Mouse (Mus musculus): ENCODE data around the gene Wfdc21.

Wfdc21 gene

GRCm38 (mm10) chr11:83741841-83742240, 4.9 kb upstream of the Wfdc21 start:
- H3K36me3 ChIP-seq (ENCODE audit: insufficient read depth, low read length), result no peaks in the 10 kb centered on the region
- no peak overlapping the region for H3K4me3 ChIP-seq (replicated peaks; ENCODE audit: low read length)
- no peaks in the 10 kb centered on the region for H3K4me1 ChIP-seq (replicated peaks; ENCODE audit: low read depth, low read length)
- TF ChIP-seq NANOG (IDR thresholded peaks at IDR 0.05; ENCODE audit: borderline replicate concordance, low read length) (no peak), POU5F1 (IDR thresholded peaks at IDR 0.05; ENCODE audit: borderline replicate concordance, low read length) (no peak), CTCF (conservative IDR thresholded peaks at IDR 0.05; ENCODE audit: low read length) (no peak)
- peaks cover 12% of the 10 kb centered on the region for H3K27me3 ChIP-seq (ENCODE audit: insufficient read depth, low read length)
- no peaks in the 10 kb centered on the region for H3K9me3 ChIP-seq (ENCODE audit: low read length)

GRCm38 (mm10) chr11:83742731-83743355, 3.9 kb upstream of the Wfdc21 start:
- Histone ChIP-seq H3K27me3 (ENCODE audit: insufficient read depth, low read length) (peaks cover 13% of the 10 kb centered on the region), H3K9me3 (ENCODE audit: low read length) (no peaks in the 10 kb centered on the region), H3K4me1 (replicated peaks; ENCODE audit: low read depth, low read length) (no peaks in the 10 kb centered on the region), H3K36me3 (ENCODE audit: insufficient read depth, low read length) (no peaks in the 10 kb centered on the region), H3K4me3 (replicated peaks; ENCODE audit: low read length) (no peak overlapping the region)
- TF ChIP-seq POU5F1 (IDR thresholded peaks at IDR 0.05; ENCODE audit: borderline replicate concordance, low read length) (no peak), CTCF (conservative IDR thresholded peaks at IDR 0.05; ENCODE audit: low read length) (no peak), NANOG (IDR thresholded peaks at IDR 0.05; ENCODE audit: borderline replicate concordance, low read length) (no peak)

- no peak overlapping the region for H3K4me3 ChIP-seq (replicated peaks; ENCODE audit: low read length)
- no peaks in the 10 kb centered on the region for H3K4me1 ChIP-seq (replicated peaks; ENCODE audit: low read depth, low read length)
- peaks cover 16% of the 10 kb centered on the region for H3K27me3 ChIP-seq (ENCODE audit: insufficient read depth, low read length)
- TF ChIP-seq CTCF (conservative IDR thresholded peaks at IDR 0.05; ENCODE audit: low read length) (no peak), POU5F1 (IDR thresholded peaks at IDR 0.05; ENCODE audit: borderline replicate concordance, low read length) (no peak), NANOG (IDR thresholded peaks at IDR 0.05; ENCODE audit: borderline replicate concordance, low read length) (no peak)
- no peaks in the 10 kb centered on the region for H3K9me3 ChIP-seq (ENCODE audit: low read length)
- H3K36me3 ChIP-seq (ENCODE audit: insufficient read depth, low read length), result no peaks in the 10 kb centered on the region
Observed at GRCm38 (mm10) chr11:83743525-83743924, 3.2 kb upstream of the Wfdc21 start.

GRCm38 (mm10) chr11:83746152-83746551, 588 bp upstream of the Wfdc21 start:
- H3K36me3 ChIP-seq (ENCODE audit: insufficient read depth, low read length), result no peaks in the 10 kb centered on the region
- H3K4me3 ChIP-seq (replicated peaks; ENCODE audit: low read length), result no peak overlapping the region
- no peaks in the 10 kb centered on the region for H3K4me1 ChIP-seq (replicated peaks; ENCODE audit: low read depth, low read length)
- peaks cover 9% of the 10 kb centered on the region for H3K9me3 ChIP-seq (ENCODE audit: low read length)
- TF ChIP-seq CTCF (conservative IDR thresholded peaks at IDR 0.05; ENCODE audit: low read length) (no peak), NANOG (IDR thresholded peaks at IDR 0.05; ENCODE audit: borderline replicate concordance, low read length) (no peak), POU5F1 (IDR thresholded peaks at IDR 0.05; ENCODE audit: borderline replicate concordance, low read length) (no peak)
- H3K27me3 ChIP-seq (ENCODE audit: insufficient read depth, low read length), result peaks cover 15% of the 10 kb centered on the region

- Histone ChIP-seq H3K4me1 (replicated peaks; ENCODE audit: low read depth, low read length) (no peaks in the 10 kb centered on the region), H3K9me3 (ENCODE audit: low read length) (peaks cover 12% of the 10 kb centered on the region), H3K4me3 (replicated peaks; ENCODE audit: low read length) (no peak overlapping the region), H3K36me3 (ENCODE audit: insufficient read depth, low read length) (no peaks in the 10 kb centered on the region), H3K27me3 (ENCODE audit: insufficient read depth, low read length) (peaks cover 15% of the 10 kb centered on the region)
- TF ChIP-seq CTCF (conservative IDR thresholded peaks at IDR 0.05; ENCODE audit: low read length), result no peak
- no peak for TF ChIP-seq NANOG (IDR thresholded peaks at IDR 0.05; ENCODE audit: borderline replicate concordance, low read length)
- TF ChIP-seq POU5F1 (IDR thresholded peaks at IDR 0.05; ENCODE audit: borderline replicate concordance, low read length), result no peak
Observed at GRCm38 (mm10) chr11:83747376-83748265, 881 bp downstream of the Wfdc21 start.

GRCm38 (mm10) chr11:83753581-83754181, 6.9 kb downstream of the Wfdc21 start, which contains the start of gene Heatr6:
Heatr6 (plus strand) TSS chr11:83753696.
- peaks cover 17% of the 10 kb centered on the region for H3K4me1 ChIP-seq (replicated peaks; ENCODE audit: low read depth, low read length)
- H3K36me3 ChIP-seq (ENCODE audit: insufficient read depth, low read length), result peaks cover 34% of the 10 kb centered on the region
- no peaks in the 10 kb centered on the region for H3K27me3 ChIP-seq (ENCODE audit: insufficient read depth, low read length)
- H3K4me3 ChIP-seq (replicated peaks; ENCODE audit: low read length), result peak within 1 kb of the TSS; percentile 90
- TF ChIP-seq CTCF (conservative IDR thresholded peaks at IDR 0.05; ENCODE audit: low read length) (no peak), NANOG (IDR thresholded peaks at IDR 0.05; ENCODE audit: borderline replicate concordance, low read length) (no peak), POU5F1 (IDR thresholded peaks at IDR 0.05; ENCODE audit: borderline replicate concordance, low read length) (no peak)
- peaks cover 12% of the 10 kb centered on the region for H3K9me3 ChIP-seq (ENCODE audit: low read length)

GRCm38 (mm10) chr11:83754227-83754626, 7.5 kb downstream of the Wfdc21 start:
- peaks cover 39% of the 10 kb centered on the region for H3K36me3 ChIP-seq (ENCODE audit: insufficient read depth, low read length)
- no peak for TF ChIP-seq NANOG (IDR thresholded peaks at IDR 0.05; ENCODE audit: borderline replicate concordance, low read length)
- no peak for TF ChIP-seq CTCF (conservative IDR thresholded peaks at IDR 0.05; ENCODE audit: low read length)
- TF ChIP-seq POU5F1 (IDR thresholded peaks at IDR 0.05; ENCODE audit: borderline replicate concordance, low read length), result no peak
- H3K4me1 ChIP-seq (replicated peaks; ENCODE audit: low read depth, low read length), result peaks cover 17% of the 10 kb centered on the region
- no peaks in the 10 kb centered on the region for H3K27me3 ChIP-seq (ENCODE audit: insufficient read depth, low read length)
- H3K4me3 ChIP-seq (replicated peaks; ENCODE audit: low read length), result peak overlapping the region; percentile 90
- peaks cover 12% of the 10 kb centered on the region for H3K9me3 ChIP-seq (ENCODE audit: low read length)

GRCm38 (mm10) chr11:83767306-83767705, 20.6 kb downstream of the Wfdc21 start:
- Histone ChIP-seq H3K4me1 (replicated peaks; ENCODE audit: low read depth, low read length) (no peaks in the 10 kb centered on the region), H3K27me3 (ENCODE audit: insufficient read depth, low read length) (no peaks in the 10 kb centered on the region), H3K9me3 (ENCODE audit: low read length) (no peaks in the 10 kb centered on the region), H3K36me3 (ENCODE audit: insufficient read depth, low read length) (peaks cover 97% of the 10 kb centered on the region), H3K4me3 (replicated peaks; ENCODE audit: low read length) (no peak overlapping the region)
- TF ChIP-seq POU5F1 (IDR thresholded peaks at IDR 0.05; ENCODE audit: borderline replicate concordance, low read length) (no peak), NANOG (IDR thresholded peaks at IDR 0.05; ENCODE audit: borderline replicate concordance, low read length) (no peak), CTCF (conservative IDR thresholded peaks at IDR 0.05; ENCODE audit: low read length) (no peak)

Data from E14TG2a.4 (cell line).